Mouse (Mus musculus) limb, embryonic 14.5 days (tissue): ENCODE results near the gene Wdr81. TPM values are rescaled to one million over a fixed set of nuclear protein-coding genes. Genes with fewer than 3 reads are reported as not detected.

ENCODE experiments used
- ATAC-seq: fragments of 200-750 bp; cut with Nextera tagmentation; 2 replicates; pipeline ENCODE4 v1.8.0; 2017; ENCODE audit warnings: low read depth, moderate number of reproducible peaks, moderate TSS enrichment; ENCODE audit not compliant: low FRiP score
- DNase-seq: peaks from one replicate; pipeline ENCODE4 v3.0.0-alpha.2; 2015; ENCODE audit warnings: low spot score
- H3K27ac ChIP-seq: fragments of 300-500 bp; sonication (generic); replicated peaks from 2 replicates; pipeline ENCODE4 v1.5.1; 2014; ENCODE audit warnings: low read depth, mild to moderate bottlenecking, low read length, moderate library complexity, mixed read lengths
- H3K27me3 ChIP-seq: fragments of 300-500 bp; sonication (generic); 2 replicates; pipeline ENCODE4 v1.6.1; 2014; ENCODE audit warnings: low read length, mixed read lengths; ENCODE audit not compliant: control insufficient read depth, insufficient read depth
- H3K36me3 ChIP-seq: fragments of 300-500 bp; sonication (generic); 2 replicates; pipeline ENCODE4 v1.6.1; 2014; ENCODE audit warnings: mild to moderate bottlenecking, low read length, moderate library complexity, mixed read lengths; ENCODE audit not compliant: control insufficient read depth, insufficient read depth
- H3K4me1 ChIP-seq: fragments of 300-500 bp; sonication (generic); 2 replicates; pipeline ENCODE4 v1.6.1; 2014; ENCODE audit warnings: antibody characterized with exemption, low read length, mixed read lengths; ENCODE audit not compliant: control insufficient read depth, insufficient read depth
- H3K4me2 ChIP-seq: fragments of 300-500 bp; sonication (generic); replicated peaks from 2 replicates; pipeline ENCODE4 v1.6.1; 2014; ENCODE audit warnings: low read depth, mild to moderate bottlenecking, low read length, moderate library complexity; ENCODE audit not compliant: severe bottlenecking
- H3K4me3 ChIP-seq: fragments of 300-500 bp; sonication (generic); replicated peaks from 2 replicates; pipeline ENCODE4 v1.5.1; 2014; ENCODE audit warnings: low read length
- H3K9ac ChIP-seq: fragments of 300-500 bp; sonication (generic); 2 replicates; pipeline ENCODE4 v1.6.1; 2014; ENCODE audit warnings: mild to moderate bottlenecking, low read depth, low read length, moderate library complexity; ENCODE audit not compliant: severe bottlenecking
- H3K9me3 ChIP-seq: fragments of 300-500 bp; sonication (generic); 2 replicates; pipeline ENCODE4 v1.6.1; 2016; ENCODE audit warnings: low read length; ENCODE audit not compliant: control insufficient read depth
- POLR2A ChIP-seq: fragments of 200-500 bp; IDR thresholded peaks from 2 replicates; pipeline ENCODE4 v1.8.0; 2012; ENCODE audit warnings: inconsistent platforms, mild to moderate bottlenecking, moderate library complexity, borderline replicate concordance; ENCODE audit not compliant: insufficient read depth, insufficient read length; ENCODE audit errors: extremely low read depth
- WGBS: fragments of 180-500 bp; shearing (Covaris S2); extraction: QIAGEN DNeasy Blood & Tissue Kit; methylation state at CpG from one replicate; pipeline ENCODE4 v1.1.7; 2014; 5-methylcytosine and 5-hydroxymethylcytosine counted together
- polyA plus RNA-seq, 2 experiments: library from polyadenylated mRNA; depleted of rRNA in 1 of 2; stranded (reverse) in 1 of 2; unstranded in 1 of 2; fragments of >200 nt; fragmentation: Nextera tagmentation in 1 of 2; extraction: Ambion mirVana in 1 of 2; gene quantifications; 2 replicates each; pipeline versions ENCODE4 v1.2.1 to v1.2.3; 2012 to 2014

Gene Wdr81
- polyA plus RNA-seq (2012; rRNA removed) (9.0 and 10.4 TPM in 2 replicates), polyA plus RNA-seq (2014; fragmentation: Nextera tagmentation; extraction: Ambion mirVana) (6.6 and 6.8 TPM in 2 replicates)

GRCm38 (mm10) chr11:75453991-75454930, at the start of gene Wdr81:
Gene Wdr81 (minus strand): TSS chr11:75454717.
- no peaks in the 10 kb centered on the region for H3K27me3 ChIP-seq
- WGBS: 2% methylated on average over 53 of the region's 56 CpGs
- peaks cover 10% of the 10 kb centered on the region for H3K36me3 ChIP-seq
- peak within 1 kb of the TSS; percentile 65 for H3K27ac ChIP-seq
- peaks cover 13% of the 10 kb centered on the region for H3K4me1 ChIP-seq
- peak within 1 kb of the TSS; percentile 95 for H3K4me2 ChIP-seq
- TF ChIP-seq POLR2A: no peak
- peak within 1 kb of the TSS; percentile 52 for H3K4me3 ChIP-seq
- H3K9me3 ChIP-seq: no peaks in the 10 kb centered on the region
- H3K9ac ChIP-seq: peak within 1 kb of the TSS; percentile 62
- ATAC-seq (peak; percentile 97), DNase-seq (peak; percentile 95)

- H3K9ac ChIP-seq: no peak overlapping the region
Measured at GRCm38 (mm10) chr11:75498126-75498525, 43.6 kb upstream of the Wdr81 start.

GRCm38 (mm10) chr11:75494296-75495049, 40.0 kb upstream of the Wdr81 start:
- Histone ChIP-seq H3K27ac (no peak overlapping the region), H3K9me3 (no peaks in the 10 kb centered on the region), H3K4me2 (no peak overlapping the region), H3K27me3 (no peaks in the 10 kb centered on the region), H3K4me3 (no peak overlapping the region), H3K36me3 (peaks cover 99% of the 10 kb centered on the region), H3K4me1 (no peaks in the 10 kb centered on the region), H3K9ac (no peak overlapping the region)
- ATAC-seq: no peak
- TF ChIP-seq POLR2A: no peak
- DNase-seq: no peak
- WGBS: 91% methylated on average over 10 of the region's 10 CpGs

More at GRCm38 (mm10) chr11:75498126-75498525, 43.6 kb upstream of the Wdr81 start:
- H3K27ac ChIP-seq: no peak overlapping the region
- whole genome bisulfite sequencing: 68% methylated on average over 1 of the region's 1 CpGs
- ATAC-seq (no peak), DNase-seq (no peak)
- H3K4me3 ChIP-seq: no peak overlapping the region
- H3K4me1 ChIP-seq: no peaks in the 10 kb centered on the region
- H3K9me3 ChIP-seq: no peaks in the 10 kb centered on the region
- TF ChIP-seq POLR2A: no peak
- no peaks in the 10 kb centered on the region for H3K27me3 ChIP-seq
- H3K4me2 ChIP-seq: no peak overlapping the region
- peaks cover 99% of the 10 kb centered on the region for H3K36me3 ChIP-seq

GRCm38 (mm10) chr11:75487496-75487895, 33.0 kb upstream of the Wdr81 start:
- ATAC-seq: no peak
- no peak for TF ChIP-seq POLR2A
- WGBS: 36% methylated on average over 6 of the region's 6 CpGs

More at GRCm38 (mm10) chr11:75487496-75487895, 33.0 kb upstream of the Wdr81 start:
- H3K9ac ChIP-seq: peak overlapping the region; percentile 97
- peak overlapping the region; percentile 88 for H3K4me3 ChIP-seq
- no peak overlapping the region for H3K27ac ChIP-seq
- H3K27me3 ChIP-seq: no peaks in the 10 kb centered on the region
- no peak for DNase-seq
- no peaks in the 10 kb centered on the region for H3K9me3 ChIP-seq
- peaks cover 7% of the 10 kb centered on the region for H3K4me1 ChIP-seq
- H3K36me3 ChIP-seq: peaks cover 44% of the 10 kb centered on the region
- H3K4me2 ChIP-seq: peak overlapping the region; percentile 71
